Mouse (Mus musculus): ENCODE measurements at regions not wholly inside any gene's neighbourhood (a gene's known extent, or its start where the extent isn't known, plus 50 kb on each side); places are given as distances from the start of the nearest gene placed in this dataset.
"Not testable (repeated sequence)": the region's sequence is repeated elsewhere in the genome, so short reads cannot be mapped to it uniquely, and the experiment has no call there.

DNA sequence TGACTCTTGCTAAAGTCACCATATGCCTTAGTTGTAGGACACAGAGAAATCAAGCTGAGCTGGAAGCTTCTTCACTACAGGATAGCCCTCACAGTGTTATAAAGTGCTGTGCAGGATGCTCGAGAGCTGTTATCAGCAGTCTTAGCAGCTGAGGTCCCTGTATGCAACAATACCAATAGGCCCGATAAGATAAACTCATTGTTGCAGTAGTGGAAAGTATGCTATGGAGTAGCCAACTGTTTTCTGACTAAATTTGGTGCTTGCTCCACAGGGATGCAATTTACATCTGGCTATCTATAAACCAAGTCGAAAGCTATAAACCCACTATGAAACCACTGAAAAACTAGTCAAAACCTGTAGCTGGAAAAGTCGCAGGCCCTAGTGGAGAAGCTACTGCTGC is 715.3 kb upstream of the Diaph2 start:
- intact Hi-C loops (cut with DNase I) = no loop called here

DNA sequence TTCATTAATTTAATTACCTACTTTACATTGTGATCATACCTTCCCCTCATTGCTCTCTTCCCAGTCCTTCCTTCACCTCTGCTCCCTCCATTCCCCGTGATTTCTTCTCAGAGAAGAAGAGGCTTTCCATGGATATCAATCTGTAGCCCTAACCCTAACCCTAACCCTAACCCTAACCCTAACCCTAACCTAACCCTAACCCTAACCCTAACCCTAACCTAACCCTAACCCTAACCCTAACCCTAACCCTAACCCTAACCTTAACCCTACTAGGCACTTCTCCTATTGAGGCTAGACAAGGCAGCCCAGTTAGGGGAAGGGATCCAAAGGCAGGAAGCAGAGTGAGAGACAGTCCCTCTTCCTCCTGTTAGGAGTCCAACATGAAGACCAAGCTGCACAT is 693.1 kb upstream of the Diaph2 start:
- intact Hi-C loops (cut with DNase I) = not testable (repeated sequence)

DNA sequence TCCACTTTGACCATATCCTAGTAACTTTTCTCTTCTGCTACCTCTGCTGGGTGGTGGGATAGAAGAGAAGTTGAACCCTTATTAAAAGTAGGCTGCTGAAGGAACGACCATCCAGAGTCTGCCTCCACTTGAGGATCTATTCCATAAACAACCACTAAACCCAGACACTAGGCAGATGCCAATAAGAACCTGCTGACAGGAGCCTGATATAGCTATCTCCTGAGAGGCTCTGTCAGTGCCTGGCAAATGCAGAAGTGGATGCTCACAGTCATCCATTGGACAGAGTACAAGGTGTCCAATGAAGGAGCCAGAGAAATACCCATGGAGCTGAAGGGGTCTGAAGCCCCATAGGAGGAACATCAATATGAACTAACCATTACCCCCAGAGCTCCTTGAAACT is 653.7 kb upstream of the Diaph2 start:
- intact Hi-C loops (cut with DNase I) = not testable (repeated sequence)

DNA sequence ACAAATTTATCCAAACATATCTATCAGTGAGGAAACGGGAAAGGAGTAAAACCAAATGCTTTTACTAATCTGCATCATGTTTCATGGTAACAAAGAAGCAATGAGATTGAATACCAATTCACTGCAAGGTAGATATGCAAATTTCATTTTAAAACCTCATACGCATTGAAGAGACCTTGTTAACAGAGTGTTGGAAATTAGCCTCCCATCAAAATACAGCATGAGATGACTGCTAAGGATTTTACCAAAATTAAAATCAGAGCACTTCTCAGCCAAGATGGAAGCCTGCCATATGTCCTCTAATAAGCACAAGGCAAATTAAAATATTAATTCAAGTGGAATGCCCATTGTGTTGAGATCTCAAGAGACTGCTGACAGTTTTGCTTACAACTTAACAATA is 651.2 kb upstream of the Diaph2 start:
- intact Hi-C loops (cut with DNase I) = no loop called here

DNA sequence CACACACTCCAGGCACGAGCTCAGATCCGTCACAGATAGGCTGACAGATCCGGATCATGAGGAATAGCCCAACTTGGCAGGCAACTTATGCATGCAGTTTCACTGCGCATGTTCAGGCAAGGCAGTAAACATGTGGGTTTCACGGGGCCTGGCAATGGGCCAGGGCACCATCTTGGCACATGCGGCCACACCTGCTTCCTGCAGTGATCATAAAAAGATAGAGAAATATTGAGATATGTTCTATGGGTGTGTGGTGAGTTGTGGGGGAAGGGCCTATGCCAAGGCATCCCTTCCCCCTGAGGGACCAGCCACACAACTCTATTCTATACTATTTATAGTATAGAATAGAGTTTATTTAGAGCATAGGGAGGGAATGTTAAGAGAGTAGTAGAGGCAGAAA is 647.3 kb upstream of the Diaph2 start:
- intact Hi-C loops (cut with DNase I) = loop anchor here (5.0 kb wide), 1 partner anchor 205 kb away; no protein-coding TSS in a partner anchor

DNA sequence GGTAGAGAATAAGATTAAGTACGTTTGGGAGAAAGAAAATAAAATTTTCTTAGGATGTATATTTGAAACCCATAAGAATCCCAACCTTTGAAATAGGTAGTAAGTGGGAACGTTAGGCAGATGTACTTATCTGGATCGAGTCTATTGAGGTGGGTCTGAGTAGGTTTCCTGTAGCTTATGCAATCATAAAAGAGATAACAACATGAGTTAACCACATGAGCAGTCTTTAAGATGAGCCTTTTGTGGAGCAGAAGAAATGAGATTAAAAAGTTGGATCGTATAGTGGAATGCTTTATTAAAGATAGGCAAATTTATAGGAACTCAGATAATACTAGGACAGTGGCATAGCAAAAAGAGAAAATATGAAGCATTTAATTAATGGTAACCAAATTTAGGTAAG is 646.3 kb upstream of the Diaph2 start:
- intact Hi-C loops (cut with DNase I) = loop anchor here (5.0 kb wide), 1 partner anchor 206 kb away; no protein-coding TSS in a partner anchor

Measured in adrenal gland (tissue).